ENCODE assay signal across 10 mouse cellular contexts in genomic region chr14:21748142-21748870, GRCm38 (mm10). TPM values are rescaled to one million over a fixed set of nuclear protein-coding genes. Genes with fewer than 3 reads are reported as not detected.
DNase-seq lines count a peak whose midpoint lies in the region; ATAC-seq lines count a peak whose summit lies in the region.
"Had no signal": no experiment of that assay in that cellular context is flagged by ENCODE, and none has a peak within 500 bp of the region (broad histone marks: within the 10 kb centered on the region; RNA-seq: fewer than 3 reads in every experiment).

No protein-coding gene starts in this region.

- no peak overlapping the region for H3K4me2 ChIP-seq in hindbrain, embryonic 14.5 days (replicated peaks)
- no peak overlapping the region for H3K4me2 ChIP-seq in hindbrain, embryonic 12.5 days (replicated peaks)
- H3K4me2 ChIP-seq: neural tube, embryonic 12.5 days had no signal

- WGBS in hindbrain, embryonic 14.5 days: 42% methylated on average over 15 of the region's 15 CpGs
- 48% methylated on average over 15 of the region's 15 CpGs for WGBS in hindbrain, embryonic 12.5 days

- DNase-seq in hindbrain, embryonic 14.5 days (ENCODE audit: low spot score): peak; percentile 57
- DNase-seq in spleen, postnatal 4 days (ENCODE audit: low spot score in 2 of 2): peak; percentile 37 to 76
- DNase-seq in spleen, postnatal 36 days (ENCODE audit: low spot score in 2 of 2): no peak
- peak; percentile 53 to 75 for DNase-seq in adrenal gland, postnatal 36 days
- peak; percentile 68 for DNase-seq in gastrocnemius, postnatal 10 days
- DNase-seq in lung, postnatal 10 days: peak; percentile 78
- no peak for DNase-seq in yolk sac, embryonic 10.5 days (ENCODE audit: low spot score)

- H3K4me1 ChIP-seq in hindbrain, embryonic 14.5 days (replicated peaks; ENCODE audit: control insufficient read depth, insufficient read depth, low read length): peaks cover 15% of the 10 kb centered on the region
- peaks cover 14% of the 10 kb centered on the region for H3K4me1 ChIP-seq in hindbrain, embryonic 12.5 days

- no peaks in the 10 kb centered on the region for H3K36me3 ChIP-seq in hindbrain, embryonic 14.5 days (replicated peaks; ENCODE audit: control insufficient read depth, insufficient read depth)
- H3K36me3 ChIP-seq in hindbrain, embryonic 12.5 days: no peaks in the 10 kb centered on the region
- H3K36me3 ChIP-seq: neural tube, embryonic 12.5 days had no signal

- H3K4me3 ChIP-seq in hindbrain, embryonic 14.5 days (replicated peaks; ENCODE audit: low read length): no peak overlapping the region
- H3K4me3 ChIP-seq in hindbrain, embryonic 12.5 days: no peak overlapping the region
- H3K4me3 ChIP-seq: neural tube, embryonic 12.5 days had no signal

- H3K27me3 ChIP-seq in hindbrain, embryonic 14.5 days (ENCODE audit: control insufficient read depth, insufficient read depth, low read length): no peaks in the 10 kb centered on the region
- no peaks in the 10 kb centered on the region for H3K27me3 ChIP-seq in hindbrain, embryonic 12.5 days
- H3K27me3 ChIP-seq: neural tube, embryonic 12.5 days had no signal

- H3K9me3 ChIP-seq in hindbrain, embryonic 14.5 days (ENCODE audit: control insufficient read depth, low read length): no peaks in the 10 kb centered on the region
- H3K9me3 ChIP-seq in hindbrain, embryonic 12.5 days (replicated peaks): no peaks in the 10 kb centered on the region
- H3K9me3 ChIP-seq: neural tube, embryonic 12.5 days had no signal

- no peak overlapping the region for H3K27ac ChIP-seq in hindbrain, embryonic 14.5 days
- no peak overlapping the region for H3K27ac ChIP-seq in hindbrain, embryonic 12.5 days
- H3K27ac ChIP-seq: neural tube, embryonic 12.5 days had no signal

- ATAC-seq in hindbrain, embryonic 14.5 days (ENCODE audit: low FRiP score): no peak
- no peak for ATAC-seq in hindbrain, embryonic 12.5 days (ENCODE audit: low FRiP score)

- no peak overlapping the region for H3K9ac ChIP-seq in hindbrain, embryonic 14.5 days
- no peak overlapping the region for H3K9ac ChIP-seq in hindbrain, embryonic 12.5 days
- H3K9ac ChIP-seq: neural tube, embryonic 12.5 days had no signal

RNA-seq across cellular contexts. Expression of gene Samd8, which starts 2.0 kb away (rescaled TPM):
- 22.7 and 27.8 TPM in 2 replicates for polyA plus RNA-seq in hindbrain, embryonic 14.5 days (2014; fragmentation: Nextera tagmentation; extraction: Ambion mirVana)
- polyA plus RNA-seq in hindbrain, embryonic 12.5 days (2016; fragmentation: Nextera tagmentation; extraction: Ambion mirVana): 15.9 and 19.0 TPM in 2 replicates
- 10 to 100 TPM; 49.9 to 60.7 TPM for total RNA-seq in adrenal gland, postnatal 36 days (2021)
- total RNA-seq in gastrocnemius, postnatal 10 days (2021): 10 to 100 TPM; 23.9 to 25.1 TPM

RNA-seq across cellular contexts. Expression of gene Dusp13, which starts 2.7 kb away (rescaled TPM):
- polyA plus RNA-seq in hindbrain, embryonic 14.5 days (2014; fragmentation: Nextera tagmentation; extraction: Ambion mirVana): 0.51 TPM in 1 of 2 replicates, not detected in the other
- polyA plus RNA-seq in hindbrain, embryonic 12.5 days (2016; fragmentation: Nextera tagmentation; extraction: Ambion mirVana): 0.43 TPM in 1 of 2 replicates, not detected in the other
- under 1 TPM; 0.33 to 0.63 TPM for total RNA-seq in adrenal gland, postnatal 36 days (2021)
- 10 to 100 TPM; 19.4 to 21.1 TPM for total RNA-seq in gastrocnemius, postnatal 10 days (2021)
- total RNA-seq: common myeloid progenitor, adult 5-6 weeks had no signal

RNA-seq across cellular contexts. Expression of gene Dupd1, which starts 33.9 kb away (rescaled TPM):
- polyA plus RNA-seq in hindbrain, embryonic 14.5 days (2014; fragmentation: Nextera tagmentation; extraction: Ambion mirVana): not detected in 2 replicates
- 0.25 and 0.31 TPM in 2 replicates for polyA plus RNA-seq in hindbrain, embryonic 12.5 days (2016; fragmentation: Nextera tagmentation; extraction: Ambion mirVana)
- total RNA-seq in adrenal gland, postnatal 36 days (2021): 1 to 10 TPM in 1 of 2 experiments, under 1 TPM in 1; 0.23 to 1.2 TPM
- 10 to 100 TPM; 58.3 to 74.2 TPM for total RNA-seq in gastrocnemius, postnatal 10 days (2021)
- total RNA-seq: common myeloid progenitor, adult 5-6 weeks had no signal
- polyA plus RNA-seq: neural tube, embryonic 12.5 days had no signal

Comparison
In these comparisons a context has a peak if more than half of its experiments do, and no peak if none do; other contexts are left out.
1. DNase-seq: peak in hindbrain, embryonic 14.5 days (single experiment), spleen, postnatal 4 days (2 of 2), adrenal gland, postnatal 36 days (2 of 2), gastrocnemius, postnatal 10 days (single experiment) and lung, postnatal 10 days (single experiment); none in spleen, postnatal 36 days (0 of 2) and yolk sac, embryonic 10.5 days (single experiment).
2. RNA of gene Dusp13, which starts 2.7 kb away (total RNA-seq): 19.4 to 21.1 TPM in gastrocnemius, postnatal 10 days; 0.33 to 0.63 TPM in adrenal gland, postnatal 36 days; every median in the first group is over 10 times any median in the second.
3. RNA of gene Dupd1, which starts 33.9 kb away (total RNA-seq): 58.3 to 74.2 TPM in gastrocnemius, postnatal 10 days; 0.23 to 1.2 TPM in adrenal gland, postnatal 36 days; every median in the first group is over 10 times any median in the second.